Comparison of ENCODE assay signal across 8 mouse cellular contexts in the genomic region with DNA sequence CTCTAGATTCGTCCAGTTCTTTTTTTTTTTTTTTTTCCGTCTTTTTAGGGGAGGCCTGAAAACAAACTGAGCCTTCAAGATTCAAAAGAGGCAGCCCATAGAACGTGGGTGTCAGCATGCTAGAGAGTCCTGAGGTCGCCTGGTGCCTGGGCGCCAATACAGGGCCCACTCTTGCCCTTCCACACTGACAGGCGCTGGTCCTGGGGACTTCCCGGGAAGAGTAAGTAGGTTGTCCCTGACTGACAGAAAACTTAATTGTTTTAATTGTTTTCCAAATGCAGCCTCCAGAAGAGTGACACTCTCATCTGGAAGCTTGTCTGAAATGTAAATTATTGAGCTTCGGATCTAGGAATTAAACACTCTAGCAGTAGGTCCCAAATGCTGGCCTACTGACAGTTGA.
A peak's percentile ranks its signal among the peaks of the same experiment; 100 is the strongest.
DNase-seq lines count a peak whose midpoint lies in the region; ATAC-seq and TF ChIP-seq lines count a peak whose summit lies in the region.

No protein-coding gene starts in this region.

- H3K4me1 ChIP-seq in forebrain, embryonic 13.5 days, result peaks cover 7% of the 10 kb centered on the region; the same call in 1 of the 2 replicates
- H3K4me1 ChIP-seq in forebrain, embryonic 10.5 days, result peaks cover 5% of the 10 kb centered on the region; the same call in 1 of the 2 replicates
- H3K4me1 ChIP-seq in kidney, embryonic 15.5 days, result 0 out of 2 replicates have a peak, but pooled peaks cover 3% of the 10 kb centered on the region
- H3K4me1 ChIP-seq in midbrain, embryonic 15.5 days, result 0 out of 2 replicates have a peak, but pooled peaks cover 3% of the 10 kb centered on the region

- no peak for ATAC-seq in forebrain, embryonic 13.5 days
- ATAC-seq in kidney, embryonic 15.5 days (replicated peaks; ENCODE audit: low FRiP score), result no peak
- ATAC-seq in midbrain, embryonic 15.5 days (replicated peaks), result peak; percentile 63; the same call in 1 of the 2 replicates
- ATAC-seq in CD4-positive, CD25-positive, alpha-beta regulatory T cell, adult 4 months, result no peak

- no peak overlapping the region for H3K4me3 ChIP-seq in forebrain, embryonic 13.5 days
- H3K4me3 ChIP-seq in forebrain, embryonic 10.5 days, result no peak overlapping the region
- no peak overlapping the region for H3K4me3 ChIP-seq in kidney, embryonic 15.5 days (replicated peaks)
- no peak overlapping the region for H3K4me3 ChIP-seq in midbrain, embryonic 15.5 days

- 27% methylated on average over 8 of the region's 8 CpGs for WGBS in forebrain, embryonic 13.5 days
- 24% methylated on average over 8 of the region's 8 CpGs for WGBS in forebrain, embryonic 10.5 days
- WGBS in kidney, embryonic 15.5 days, result 34% methylated on average over 8 of the region's 8 CpGs
- 21% methylated on average over 8 of the region's 8 CpGs for WGBS in midbrain, embryonic 15.5 days

- no peaks in the 10 kb centered on the region for H3K9me3 ChIP-seq in forebrain, embryonic 13.5 days (replicated peaks)
- no peaks in the 10 kb centered on the region for H3K9me3 ChIP-seq in forebrain, embryonic 10.5 days
- no peaks in the 10 kb centered on the region for H3K9me3 ChIP-seq in kidney, embryonic 15.5 days (replicated peaks)
- H3K9me3 ChIP-seq in midbrain, embryonic 15.5 days, result no peaks in the 10 kb centered on the region

- no peak overlapping the region for H3K9ac ChIP-seq in forebrain, embryonic 13.5 days
- no peak overlapping the region for H3K9ac ChIP-seq in kidney, embryonic 15.5 days
- H3K9ac ChIP-seq in midbrain, embryonic 15.5 days, result no peak overlapping the region

- no peak overlapping the region for H3K27ac ChIP-seq in forebrain, embryonic 13.5 days
- no peak overlapping the region for H3K27ac ChIP-seq in forebrain, embryonic 10.5 days
- H3K27ac ChIP-seq in kidney, embryonic 15.5 days, result no peak overlapping the region
- no peak overlapping the region for H3K27ac ChIP-seq in midbrain, embryonic 15.5 days

- H3K27me3 ChIP-seq in forebrain, embryonic 13.5 days, result no peaks in the 10 kb centered on the region
- no peaks in the 10 kb centered on the region for H3K27me3 ChIP-seq in forebrain, embryonic 10.5 days (ENCODE audit: poor library complexity, severe bottlenecking)
- no peaks in the 10 kb centered on the region; the same call in 1 of the 2 replicates for H3K27me3 ChIP-seq in kidney, embryonic 15.5 days
- H3K27me3 ChIP-seq in midbrain, embryonic 15.5 days (replicated peaks), result no peaks in the 10 kb centered on the region

- H3K36me3 ChIP-seq in forebrain, embryonic 13.5 days (ENCODE audit: poor library complexity, severe bottlenecking), result no peaks in the 10 kb centered on the region
- no peaks in the 10 kb centered on the region for H3K36me3 ChIP-seq in forebrain, embryonic 10.5 days (replicated peaks)
- H3K36me3 ChIP-seq in kidney, embryonic 15.5 days, result no peaks in the 10 kb centered on the region
- H3K36me3 ChIP-seq in midbrain, embryonic 15.5 days (replicated peaks), result no peaks in the 10 kb centered on the region

- no peak for DNase-seq in forebrain, embryonic 10.5 days (ENCODE audit: extremely low spot score, low spot score)
- no peak for DNase-seq in kidney, postnatal 25 days
- DNase-seq in brain, embryonic 14.5 days (ENCODE audit: low read depth), result peak; percentile 22
- no peak for DNase-seq in left cerebral cortex, postnatal 4 days

- H3K4me2 ChIP-seq in forebrain, embryonic 13.5 days, result peak overlapping the region; percentile 58; the same call in 1 of the 2 replicates
- peak overlapping the region; percentile 62; the same call in 1 of the 2 replicates for H3K4me2 ChIP-seq in kidney, embryonic 15.5 days
- H3K4me2 ChIP-seq in midbrain, embryonic 15.5 days, result peak overlapping the region; percentile 60; the same call in 1 of the 2 replicates

- intact Hi-C loops in left cerebral cortex, postnatal 4 days (cut with DNase I), result loop anchor here (10.0 kb wide), 2 partner anchors 581 to 681 kb away; no protein-coding TSS in a partner anchor

- no peak for TF ChIP-seq POLR2A in brain, embryonic 14.5 days (IDR thresholded peaks at IDR 0.05; ENCODE audit: borderline replicate concordance, extremely low read depth, insufficient read depth, insufficient read length, poor library complexity, severe bottlenecking)

- TF ChIP-seq CTCF in brain, embryonic 14.5 days (IDR thresholded peaks at IDR 0.05; ENCODE audit: borderline replicate concordance, extremely low read depth, insufficient read depth, insufficient read length), result no peak
